Mouse (Mus musculus) midbrain, embryonic 14.5 days (tissue): ENCODE measurements around the gene Hist2h2aa1. TPM values are rescaled to one million over a fixed set of nuclear protein-coding genes. Genes with fewer than 3 reads are reported as not detected.

Source experiments
- microRNA-seq: library from miRNA; unstranded; fragments of <30 nt; microRNA quantifications from one replicate; pipeline ENCODE4, GENCODE M21; 2016
- polyA plus RNA-seq: library from polyadenylated mRNA; unstranded; fragments of >200 nt; fragmentation: Nextera tagmentation; extraction: Ambion mirVana; gene quantifications from 2 replicates; pipeline ENCODE4 v1.2.1, GENCODE M21; 2014

Hist2h2aa1 gene
- polyA plus RNA-seq, 1 experiment from 2014 or later, result 32.0 TPM

Small RNA genes within 50 kb of the gene (microRNA-seq; reads per million reads assigned to microRNA genes)
- gene Gm44492 (not detected), gene Gm47311 (not detected), gene Gm47313 (not detected)

Other genes starting within 250 kb of the Hist2h2aa1 start
- 63.5 and 70.6 TPM in 2 replicates for gene Plekho1, start 249.5 kb upstream of the Hist2h2aa1 start, polyA plus RNA-seq
- 46.4 and 54.6 TPM in 2 replicates for gene Vps45, start 187.0 kb upstream of the Hist2h2aa1 start, polyA plus RNA-seq
- gene Otud7b, start 141.0 kb upstream of the Hist2h2aa1 start, polyA plus RNA-seq, result 5.3 and 6.1 TPM in 2 replicates
- gene Mtmr11, start 83.5 kb upstream of the Hist2h2aa1 start, polyA plus RNA-seq, result 6.1 and 11.8 TPM in 2 replicates
- 146 and 148 TPM in 2 replicates for gene Sf3b4, start 73.2 kb upstream of the Hist2h2aa1 start, polyA plus RNA-seq
- gene Sv2a, start 64.3 kb upstream of the Hist2h2aa1 start, polyA plus RNA-seq, result 91.6 and 120 TPM in 2 replicates
- gene Bola1, start 25.8 kb upstream of the Hist2h2aa1 start, polyA plus RNA-seq, result 63.0 and 69.6 TPM in 2 replicates
- gene Hist2h2ab, start 25.6 kb upstream of the Hist2h2aa1 start, polyA plus RNA-seq, result not detected in 2 replicates
- gene Hist2h2ac, start 24.6 kb upstream of the Hist2h2aa1 start, polyA plus RNA-seq, result 1.7 and 2.8 TPM in 2 replicates
- 4.8 and 5.9 TPM in 2 replicates for gene Hist2h2be, start 24.4 kb upstream of the Hist2h2aa1 start, polyA plus RNA-seq
- gene Hist2h3c2, start 6.4 kb upstream of the Hist2h2aa1 start, polyA plus RNA-seq, result 2.2 and 3.4 TPM in 2 replicates
- gene Hist2h2aa2, start 5.2 kb upstream of the Hist2h2aa1 start, polyA plus RNA-seq, result 55.4 and 76.9 TPM in 2 replicates
- gene Hist2h3c1, start 1.2 kb downstream of the Hist2h2aa1 start, polyA plus RNA-seq, result 1.0 TPM in 1 of 2 replicates, not detected in the other
- 5.2 TPM in 2 replicates for gene Hist2h4, start 17.8 kb downstream of the Hist2h2aa1 start, polyA plus RNA-seq
- gene Hist2h3b, start 23.2 kb downstream of the Hist2h2aa1 start, polyA plus RNA-seq, result 19.3 and 20.1 TPM in 2 replicates
- 4.9 and 5.4 TPM in 2 replicates for gene Hist2h2bb, start 24.3 kb downstream of the Hist2h2aa1 start, polyA plus RNA-seq
- gene Fcgr1, start 48.5 kb downstream of the Hist2h2aa1 start, polyA plus RNA-seq, result 0.27 and 4.8 TPM in 2 replicates
- gene BC107364, start 206.8 kb downstream of the Hist2h2aa1 start, polyA plus RNA-seq, result not detected in 2 replicates